8 mouse cellular contexts compared by ENCODE assay signal in the genomic region with DNA sequence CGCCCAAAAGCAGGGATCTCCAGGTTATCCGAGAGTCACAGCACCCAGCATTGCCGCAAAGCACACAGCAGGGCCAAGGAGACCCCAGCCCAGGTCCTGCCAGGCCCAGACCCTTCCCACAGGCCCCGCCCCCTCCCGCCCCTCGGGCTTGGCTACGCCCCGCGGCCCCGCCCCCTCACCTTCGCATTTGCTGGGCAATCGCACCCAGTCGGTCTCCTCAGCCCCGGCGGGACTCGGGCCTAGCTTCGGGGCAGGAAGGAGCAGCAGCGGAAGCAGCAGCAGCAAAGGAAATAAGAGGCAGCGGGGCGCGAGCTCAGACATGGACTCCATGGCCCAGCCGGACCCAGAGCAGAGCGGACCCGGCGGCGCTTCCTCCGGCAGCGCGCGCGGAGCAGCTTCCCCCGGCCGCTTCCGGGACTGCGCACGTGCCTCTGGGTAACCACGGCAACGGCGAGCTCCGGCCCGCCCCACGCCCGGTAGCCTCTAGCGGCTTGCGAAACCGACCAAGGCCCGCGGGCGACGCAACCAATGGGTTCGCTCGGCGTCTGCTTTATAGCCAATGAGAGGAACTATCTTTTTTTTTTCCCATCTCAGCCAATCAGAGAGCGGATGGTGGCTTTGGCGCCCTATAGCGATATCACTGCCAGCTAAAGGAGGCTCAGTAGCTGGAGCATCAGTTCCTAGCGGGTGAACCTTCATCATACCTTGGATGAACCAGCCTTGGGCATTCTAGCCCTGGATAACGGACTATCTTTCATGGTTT. TPM values are rescaled to one million over a fixed set of nuclear protein-coding genes. Genes with fewer than 3 reads are reported as not detected.
DNase-seq lines count a peak whose midpoint lies in the region; ATAC-seq and TF ChIP-seq lines count a peak whose summit lies in the region.

TSS of gene Cnpy3 (minus strand) at position 421 of the 763 bp plus-strand sequence.

- no peak; the same call in 1 of the 2 replicates for TF ChIP-seq POLR2A in bone marrow macrophage, adult 2 months (IDR thresholded peaks at IDR 0.05; ENCODE audit: borderline replicate concordance, low read depth, low read length)
- TF ChIP-seq POLR2A in embryonic fibroblast, embryonic 13.5 days (IDR thresholded peaks at IDR 0.05; ENCODE audit: low read depth, low read length), result peak; percentile 79

- no peaks in the 10 kb centered on the region for H3K9me3 ChIP-seq in heart, embryonic 10.5 days
- no peaks in the 10 kb centered on the region for H3K9me3 ChIP-seq in kidney, embryonic 15.5 days (replicated peaks)

- ATAC-seq in kidney, embryonic 15.5 days (replicated peaks; ENCODE audit: low FRiP score), result peak; percentile 99
- peak; percentile 91 for ATAC-seq in monocyte, adult 5-6 weeks (replicated peaks; ENCODE audit: insufficient number of reproducible peaks, low FRiP score, low TSS enrichment, poor library complexity, severe bottlenecking)

- H3K27ac ChIP-seq in bone marrow macrophage, adult 2 months (ENCODE audit: insufficient read depth, low read depth, low read length), result peak within 1 kb of the TSS; percentile 100
- peak within 1 kb of the TSS; percentile 64 for H3K27ac ChIP-seq in embryonic fibroblast, embryonic 13.5 days (ENCODE audit: insufficient read depth, low read length)
- H3K27ac ChIP-seq in heart, embryonic 10.5 days, result peak within 1 kb of the TSS; percentile 92
- peak within 1 kb of the TSS; percentile 95 for H3K27ac ChIP-seq in kidney, embryonic 15.5 days

- TF ChIP-seq CTCF in bone marrow macrophage, adult 2 months (IDR thresholded peaks at IDR 0.05; ENCODE audit: low read depth, low read length), result no peak
- no peak for TF ChIP-seq CTCF in embryonic fibroblast, embryonic 13.5 days (IDR thresholded peaks at IDR 0.05; ENCODE audit: borderline replicate concordance, insufficient read depth, low read length)

- H3K4me2 ChIP-seq in kidney, embryonic 15.5 days, result peak within 1 kb of the TSS; percentile 80

- H3K9ac ChIP-seq in kidney, embryonic 15.5 days, result peak within 1 kb of the TSS; percentile 69

- no peaks in the 10 kb centered on the region for H3K27me3 ChIP-seq in heart, embryonic 10.5 days (ENCODE audit: insufficient read depth, poor library complexity, severe bottlenecking)
- H3K27me3 ChIP-seq in kidney, embryonic 15.5 days, result no peaks in the 10 kb centered on the region

- H3K36me3 ChIP-seq in heart, embryonic 10.5 days, result peaks cover 9% of the 10 kb centered on the region
- H3K36me3 ChIP-seq in kidney, embryonic 15.5 days, result peaks cover 11% of the 10 kb centered on the region

- H3K4me1 ChIP-seq in bone marrow macrophage, adult 2 months (ENCODE audit: control insufficient read depth, insufficient read depth, low read length), result peaks cover 31% of the 10 kb centered on the region
- H3K4me1 ChIP-seq in embryonic fibroblast, embryonic 13.5 days (ENCODE audit: control insufficient read depth, insufficient read depth, low read length), result 0 out of 2 replicates have a peak, but pooled peaks cover 5% of the 10 kb centered on the region
- H3K4me1 ChIP-seq in heart, embryonic 10.5 days, result peaks cover 17% of the 10 kb centered on the region
- H3K4me1 ChIP-seq in kidney, embryonic 15.5 days, result peaks cover 19% of the 10 kb centered on the region

- under 1% methylated on average over 58 of the region's 58 CpGs for WGBS in heart, embryonic 10.5 days
- WGBS in kidney, embryonic 15.5 days, result under 1% methylated on average over 58 of the region's 58 CpGs

- peak within 1 kb of the TSS; percentile 69 for H3K4me3 ChIP-seq in bone marrow macrophage, adult 2 months (ENCODE audit: insufficient read depth, low read length)
- H3K4me3 ChIP-seq in embryonic fibroblast, embryonic 13.5 days (ENCODE audit: insufficient read depth, low read length), result peak within 1 kb of the TSS; percentile 78
- peak within 1 kb of the TSS; percentile 82 for H3K4me3 ChIP-seq in heart, embryonic 10.5 days
- peak within 1 kb of the TSS; percentile 94 for H3K4me3 ChIP-seq in kidney, embryonic 15.5 days (replicated peaks)

- peak; percentile 99 for DNase-seq in A20 (ENCODE audit: low read depth, low spot score)
- peak; percentile 99 for DNase-seq in heart, embryonic 10.5 days (ENCODE audit: low spot score)
- DNase-seq in liver, result peak; percentile 98
- peak; percentile 97 to 98 for DNase-seq in spleen, postnatal 4 days (ENCODE audit: low spot score in 2 of 2)

RNA-seq across cellular contexts. Expression of gene Cnpy3, which starts in this region (rescaled TPM):
- 134 and 146 TPM in 2 replicates for polyA plus RNA-seq in bone marrow macrophage, adult 2 months (2012; ENCODE audit: insufficient read depth, insufficient read length, missing spikeins)
- 29.5 and 29.9 TPM in 2 replicates for polyA plus RNA-seq in embryonic fibroblast, embryonic 13.5 days (2011; ENCODE audit: insufficient read length, low read depth, missing spikeins)
- 63.2 and 68.4 TPM in 2 replicates for polyA plus RNA-seq in heart, embryonic 10.5 days (2016; fragmentation: Nextera tagmentation; extraction: Ambion mirVana)
- 79.3 and 83.5 TPM in 2 replicates for polyA plus RNA-seq in kidney, embryonic 15.5 days (2015; fragmentation: Nextera tagmentation; extraction: Ambion mirVana)
- 88.2 to 109 TPM (median 106 TPM) in 3 replicates for total RNA-seq in monocyte, adult 5-6 weeks (2017)

Comparison
In these comparisons a context has a peak if more than half of its experiments do, and no peak if none do; other contexts are left out.
1. Peak in every context shown above with its lines: DNase-seq, ATAC-seq, H3K4me3 ChIP-seq and H3K27ac ChIP-seq.